Mouse (Mus musculus): ENCODE data around the gene Gm20708.

GRCm38 (mm10) chr11:117848985-117849671 lies 39.7 kb downstream of the Gm20708 start, which contains the start of gene Birc5:
- TF ChIP-seq CTCF (IDR thresholded peaks at IDR 0.05; ENCODE audit: control insufficient read depth, insufficient read depth, insufficient replicate concordance, low read depth, low read length) (no peak), POLR2A (IDR thresholded peaks at IDR 0.05; ENCODE audit: control insufficient read depth, low read depth, low read length) (peak; percentile 92)
